Mouse (Mus musculus) liver, embryonic 11.5 days (tissue): ENCODE measurements around the gene Atp6v0a4. TPM values are rescaled to one million over a fixed set of nuclear protein-coding genes. Genes with fewer than 3 reads are reported as not detected.

Experiments
- ATAC-seq: fragments of 200-750 bp; cut with Nextera tagmentation; replicated peaks from 2 replicates; pipeline ENCODE4 v1.8.0; 2017; ENCODE audit warnings: moderate number of reproducible peaks, mild to moderate bottlenecking, moderate TSS enrichment, moderate library complexity; ENCODE audit not compliant: low FRiP score
- DNase-seq: peaks from one replicate; pipeline ENCODE4 v3.0.0-alpha.2; 2017; ENCODE audit warnings: low spot score
- H3K27ac ChIP-seq: fragments of 300-500 bp; sonication (generic); 2 replicates; pipeline ENCODE4 v1.5.1; 2014; ENCODE audit warnings: mild to moderate bottlenecking, low read depth, low read length, control low read depth
- H3K27me3 ChIP-seq: fragments of 300-500 bp; sonication (generic); replicated peaks from 2 replicates; pipeline ENCODE4 v1.6.1; 2014; ENCODE audit warnings: low read length, mixed read lengths; ENCODE audit not compliant: control insufficient read depth, insufficient read depth
- H3K36me3 ChIP-seq: fragments of 300-500 bp; sonication (generic); 2 replicates; pipeline ENCODE4 v1.6.1; 2014; ENCODE audit warnings: mild to moderate bottlenecking, low read length, moderate library complexity, mixed read lengths; ENCODE audit not compliant: control insufficient read depth, insufficient read depth
- H3K4me1 ChIP-seq: fragments of 300-500 bp; sonication (generic); replicated peaks from 2 replicates; pipeline ENCODE4 v1.6.1; 2014; ENCODE audit warnings: low read length, mixed read lengths; ENCODE audit not compliant: control insufficient read depth, insufficient read depth
- H3K4me2 ChIP-seq: fragments of 300-500 bp; sonication (generic); 2 replicates; pipeline ENCODE4 v1.6.1; 2014; ENCODE audit warnings: mild to moderate bottlenecking, control low read depth, moderate library complexity
- H3K4me3 ChIP-seq: fragments of 300-500 bp; sonication (generic); 2 replicates; pipeline ENCODE4 v1.5.1; 2014; ENCODE audit warnings: low read depth, low read length, control low read depth
- H3K9ac ChIP-seq: fragments of 300-500 bp; sonication (generic); 2 replicates; pipeline ENCODE4 v1.6.1; 2014; ENCODE audit warnings: low read depth, low read length, control low read depth
- H3K9me3 ChIP-seq: fragments of 300-500 bp; sonication (generic); 2 replicates; pipeline ENCODE4 v1.6.1; 2016; ENCODE audit warnings: low read length, inconsistent platforms, mixed read lengths; ENCODE audit not compliant: control insufficient read depth
- WGBS: fragments of 180-500 bp; shearing (Covaris S2); extraction: QIAGEN DNeasy Blood & Tissue Kit; methylation state at CpG from one replicate; pipeline ENCODE4 v1.1.7; 2014; 5-methylcytosine and 5-hydroxymethylcytosine counted together
- polyA plus RNA-seq: library from polyadenylated mRNA; unstranded; fragments of >200 nt; fragmentation: Nextera tagmentation; extraction: Ambion mirVana; gene quantifications from 2 replicates; pipeline ENCODE4 v1.2.1, GENCODE M21; 2014

Atp6v0a4 gene
- polyA plus RNA-seq, 1 experiment from 2014 or later = 0.29 TPM

- Histone ChIP-seq H3K36me3 (no peaks in the 10 kb centered on the region), H3K9me3 (no peaks in the 10 kb centered on the region), H3K27me3 (no peaks in the 10 kb centered on the region), H3K27ac (no peak overlapping the region), H3K4me3 (no peak overlapping the region), H3K4me2 (no peak overlapping the region), H3K9ac (no peak overlapping the region), H3K4me1 (peaks cover 3% of the 10 kb centered on the region; the same call in 1 of the 2 replicates)
- 60% methylated on average over 11 of the region's 11 CpGs for WGBS
- peak; percentile 49; the same call in 1 of the 2 replicates for ATAC-seq
- DNase-seq = no peak
Measured at GRCm38 (mm10) chr6:38152305-38152704, 27.9 kb upstream of the Atp6v0a4 start.

DNA sequence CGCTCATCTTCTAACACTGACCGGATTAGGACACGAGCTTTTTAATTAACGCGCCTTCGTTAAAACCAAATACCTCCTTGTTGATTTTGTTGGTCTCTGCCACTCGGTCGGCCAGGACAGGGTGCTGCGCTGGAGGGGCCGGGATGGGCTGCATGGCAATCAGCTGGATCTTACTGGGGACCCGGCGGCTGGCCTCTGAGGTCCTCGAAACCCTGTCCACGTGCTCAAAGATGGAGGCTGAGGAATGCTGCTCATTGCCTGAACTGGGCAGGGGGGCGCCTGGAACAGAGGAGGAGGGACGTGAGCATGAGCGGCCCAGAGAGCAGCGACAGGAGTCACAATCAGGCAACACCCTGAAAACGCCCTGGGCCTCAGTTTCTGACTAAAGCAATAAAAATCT, 25.1 kb upstream of the Atp6v0a4 start:
- Histone ChIP-seq H3K9ac (no peak overlapping the region), H3K9me3 (no peaks in the 10 kb centered on the region), H3K4me2 (no peak overlapping the region), H3K4me3 (no peak overlapping the region), H3K4me1 (peaks cover 3% of the 10 kb centered on the region; the same call in 1 of the 2 replicates), H3K27ac (no peak overlapping the region), H3K36me3 (no peaks in the 10 kb centered on the region), H3K27me3 (no peaks in the 10 kb centered on the region)
- DNase-seq (no peak), ATAC-seq (no peak)
- WGBS = 87% methylated on average over 19 of the region's 19 CpGs

GRCm38 (mm10) chr6:38148626-38149025, 24.2 kb upstream of the Atp6v0a4 start:
- no peaks in the 10 kb centered on the region for H3K27me3 ChIP-seq
- H3K4me3 ChIP-seq = no peak overlapping the region
- no peak overlapping the region for H3K4me2 ChIP-seq
- DNase-seq (no peak), ATAC-seq (no peak)
- no peak overlapping the region for H3K27ac ChIP-seq
- peaks cover 3% of the 10 kb centered on the region; the same call in 1 of the 2 replicates for H3K4me1 ChIP-seq
- no peaks in the 10 kb centered on the region for H3K36me3 ChIP-seq
- H3K9me3 ChIP-seq = no peaks in the 10 kb centered on the region
- H3K9ac ChIP-seq = no peak overlapping the region
- 85% methylated on average over 10 of the region's 10 CpGs for WGBS

GRCm38 (mm10) chr6:38147301-38147700, 22.9 kb upstream of the Atp6v0a4 start:
- H3K9ac ChIP-seq = no peak overlapping the region
- H3K4me3 ChIP-seq = no peak overlapping the region
- no peak overlapping the region for H3K27ac ChIP-seq
- peaks cover 3% of the 10 kb centered on the region; the same call in 1 of the 2 replicates for H3K4me1 ChIP-seq
- H3K27me3 ChIP-seq = no peaks in the 10 kb centered on the region
- no peak for ATAC-seq
- H3K36me3 ChIP-seq = no peaks in the 10 kb centered on the region; the same call in 1 of the 2 replicates
- H3K4me2 ChIP-seq = no peak overlapping the region
- H3K9me3 ChIP-seq = no peaks in the 10 kb centered on the region
- 84% methylated on average over 5 of the region's 5 CpGs for WGBS
- DNase-seq = no peak

- 81% methylated on average over 8 of the region's 8 CpGs for WGBS
- H3K27ac ChIP-seq = no peak overlapping the region
- DNase-seq = no peak
Measured at GRCm38 (mm10) chr6:38145463-38146065, 21.2 kb upstream of the Atp6v0a4 start.

GRCm38 (mm10) chr6:38144161-38144998, 20.0 kb upstream of the Atp6v0a4 start:
- Histone ChIP-seq H3K9me3 (no peaks in the 10 kb centered on the region), H3K27me3 (no peaks in the 10 kb centered on the region), H3K36me3 (no peaks in the 10 kb centered on the region; the same call in 1 of the 2 replicates), H3K4me3 (no peak overlapping the region), H3K4me2 (no peak overlapping the region), H3K9ac (no peak overlapping the region), H3K4me1 (0 out of 2 replicates have a peak, but pooled peaks cover 3% of the 10 kb centered on the region), H3K27ac (peak overlapping the region; percentile 54; the same call in 1 of the 2 replicates)
- 74% methylated on average over 9 of the region's 9 CpGs for WGBS
- DNase-seq (no peak), ATAC-seq (no peak)

More at GRCm38 (mm10) chr6:38145463-38146065, 21.2 kb upstream of the Atp6v0a4 start:
- Histone ChIP-seq H3K9me3 (no peaks in the 10 kb centered on the region), H3K36me3 (no peaks in the 10 kb centered on the region; the same call in 1 of the 2 replicates), H3K4me3 (no peak overlapping the region), H3K4me1 (0 out of 2 replicates have a peak, but pooled peaks cover 3% of the 10 kb centered on the region), H3K27me3 (no peaks in the 10 kb centered on the region), H3K9ac (no peak overlapping the region), H3K4me2 (no peak overlapping the region)
- no peak for ATAC-seq

DNA sequence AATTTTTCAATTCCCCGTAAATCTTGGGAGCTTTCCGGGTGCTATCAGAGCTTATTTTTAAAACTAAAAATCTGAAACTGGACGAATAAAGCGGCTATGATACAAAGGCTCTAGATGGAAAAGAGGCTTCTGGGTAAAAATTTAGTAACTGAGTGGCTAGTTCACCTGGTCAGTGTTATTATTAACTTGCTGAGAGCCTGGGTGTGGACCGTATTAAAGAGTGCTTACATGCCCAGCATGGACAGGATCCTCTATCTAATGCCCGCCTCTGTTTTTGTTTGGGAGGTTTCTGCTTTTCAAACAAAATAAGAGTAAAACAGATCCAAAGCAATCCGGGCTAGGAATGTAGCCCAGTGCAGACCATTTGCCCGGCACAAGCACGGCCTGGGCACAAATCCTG, 16.0 kb upstream of the Atp6v0a4 start:
- H3K4me2 ChIP-seq = no peak overlapping the region
- no peaks in the 10 kb centered on the region for H3K27me3 ChIP-seq
- no peak overlapping the region for H3K9ac ChIP-seq
- DNase-seq (no peak), ATAC-seq (no peak)
- no peaks in the 10 kb centered on the region; the same call in 1 of the 2 replicates for H3K36me3 ChIP-seq
- no peaks in the 10 kb centered on the region for H3K9me3 ChIP-seq
- WGBS = 85% methylated on average over 9 of the region's 9 CpGs
- H3K4me3 ChIP-seq = no peak overlapping the region
- H3K27ac ChIP-seq = no peak overlapping the region
- no peaks in the 10 kb centered on the region for H3K4me1 ChIP-seq

DNA sequence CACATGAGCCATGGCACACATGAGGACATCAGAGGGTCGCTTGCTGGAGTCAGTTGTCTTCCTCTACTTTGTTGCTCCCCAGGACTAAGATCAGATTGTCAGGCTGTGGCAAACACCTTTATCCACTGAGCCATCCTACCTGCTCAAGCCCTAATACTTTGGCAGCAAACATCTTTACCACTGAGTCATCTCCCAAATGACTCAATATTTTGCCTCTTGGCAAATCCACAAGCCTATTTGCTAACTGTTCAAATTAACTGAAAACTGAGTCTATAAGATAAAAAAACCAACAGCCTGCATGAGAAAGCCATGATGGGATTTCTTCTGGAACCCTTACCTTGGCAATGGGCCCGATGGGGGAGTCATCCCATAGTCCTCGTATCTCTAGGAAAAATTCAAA, 14.7 kb upstream of the Atp6v0a4 start:
- H3K4me3 ChIP-seq = no peak overlapping the region
- no peaks in the 10 kb centered on the region for H3K9me3 ChIP-seq
- H3K36me3 ChIP-seq = no peaks in the 10 kb centered on the region; the same call in 1 of the 2 replicates
- ATAC-seq = no peak
- H3K9ac ChIP-seq = no peak overlapping the region
- no peak overlapping the region for H3K4me2 ChIP-seq
- no peaks in the 10 kb centered on the region for H3K4me1 ChIP-seq
- H3K27ac ChIP-seq = no peak overlapping the region
- H3K27me3 ChIP-seq = no peaks in the 10 kb centered on the region
- 80% methylated on average over 3 of the region's 3 CpGs for WGBS
- no peak for DNase-seq
